Mouse (Mus musculus) kidney, postnatal 0 days (tissue): Measurements from ENCODE around the gene Ctsw. TPM values are rescaled to one million over a fixed set of nuclear protein-coding genes. Genes with fewer than 3 reads are reported as not detected.

Source experiments
- ATAC-seq: fragments of 200-750 bp; cut with Nextera tagmentation; replicated peaks from 2 replicates; pipeline ENCODE4 v1.8.0; 2017; ENCODE audit warnings: low read depth, moderate number of reproducible peaks, moderate TSS enrichment, moderate library complexity; ENCODE audit not compliant: low FRiP score
- DNase-seq: peaks from one replicate; pipeline ENCODE4 v3.0.0-alpha.2; 2016; ENCODE audit warnings: low spot score
- H3K27ac ChIP-seq: fragments of 300-500 bp; sonication (generic); 2 replicates; pipeline ENCODE4 v1.5.1; 2014; ENCODE audit warnings: mild to moderate bottlenecking
- H3K27me3 ChIP-seq: fragments of 300-500 bp; sonication (generic); 2 replicates; pipeline ENCODE4 v1.6.1; 2014; ENCODE audit warnings: low read length, mixed read lengths; ENCODE audit not compliant: insufficient read depth
- H3K36me3 ChIP-seq: fragments of 300-500 bp; sonication (generic); 2 replicates; pipeline ENCODE4 v1.6.1; 2014; ENCODE audit warnings: low read length, mixed read lengths; ENCODE audit not compliant: insufficient read depth
- H3K4me1 ChIP-seq: fragments of 300-500 bp; sonication (generic); replicated peaks from 2 replicates; pipeline ENCODE4 v1.6.1; 2014; ENCODE audit warnings: antibody characterized with exemption, low read length, mixed read lengths; ENCODE audit not compliant: insufficient read depth
- H3K4me2 ChIP-seq: fragments of 300-500 bp; sonication (generic); 2 replicates; pipeline ENCODE4 v1.6.1; 2014; ENCODE audit warnings: mild to moderate bottlenecking, low read length, moderate library complexity, mixed read lengths
- H3K4me3 ChIP-seq: fragments of 300-500 bp; sonication (generic); replicated peaks from 2 replicates; pipeline ENCODE4 v1.5.1; 2014; ENCODE audit warnings: low read depth, low read length
- H3K9ac ChIP-seq: fragments of 300-500 bp; sonication (generic); 2 replicates; pipeline ENCODE4 v1.6.1; 2014; ENCODE audit warnings: low read depth, low read length
- H3K9me3 ChIP-seq: fragments of 300-500 bp; sonication (generic); replicated peaks from 2 replicates; pipeline ENCODE4 v1.6.1; 2016; ENCODE audit warnings: low read length, inconsistent platforms, mixed read lengths
- CTCF ChIP-seq: IDR thresholded peaks from 2 replicates; pipeline ENCODE4 v1.5.1; 2016; ENCODE audit warnings: antibody characterized with exemption, low read depth, mild to moderate bottlenecking, moderate library complexity
- WGBS: fragments of 180-500 bp; shearing (Covaris S2); extraction: QIAGEN DNeasy Blood & Tissue Kit; methylation state at CpG from one replicate; pipeline ENCODE4 v1.1.7; 2014; 5-methylcytosine and 5-hydroxymethylcytosine counted together
- polyA plus RNA-seq: library from polyadenylated mRNA; unstranded; fragments of >200 nt; fragmentation: Nextera tagmentation; extraction: Ambion mirVana; gene quantifications from 2 replicates; pipeline ENCODE4 v1.2.1, GENCODE M21; 2015

Gene Ctsw
- polyA plus RNA-seq, 1 experiment from 2014 or later = 0.79 TPM

DNA sequence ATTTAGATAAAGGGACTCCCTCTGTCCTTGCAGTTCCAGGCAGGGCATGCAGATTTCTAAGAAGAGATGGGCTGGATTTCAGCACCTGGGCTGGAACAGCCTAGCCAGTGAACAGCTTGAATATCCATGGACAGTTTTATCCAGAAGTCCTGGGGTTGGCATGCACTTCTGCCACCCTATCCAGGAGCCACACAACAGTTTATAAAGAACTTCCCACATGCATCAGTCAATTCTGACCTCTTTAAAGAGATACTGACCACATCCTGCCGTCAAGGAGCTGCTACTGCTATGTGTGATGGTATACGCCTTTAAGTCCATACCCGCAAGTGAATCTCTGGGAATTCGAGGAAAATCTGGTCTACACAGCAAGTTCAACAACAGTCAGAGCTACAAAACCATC is 39.1 kb downstream of the Ctsw start:
- no peak for ATAC-seq
- 87% methylated on average over 4 of the region's 4 CpGs for WGBS
- Histone ChIP-seq H3K9ac (no peak overlapping the region), H3K27me3 (no peaks in the 10 kb centered on the region), H3K27ac (no peak overlapping the region), H3K4me2 (no peak overlapping the region), H3K4me1 (peaks cover 24% of the 10 kb centered on the region), H3K4me3 (no peak overlapping the region), H3K9me3 (no peaks in the 10 kb centered on the region), H3K36me3 (0 out of 2 replicates have a peak, but pooled peaks cover 6% of the 10 kb centered on the region)
- no peak for TF ChIP-seq CTCF
- no peak for DNase-seq

- ATAC-seq (no peak), DNase-seq (peak; percentile 87)
- Histone ChIP-seq H3K4me3 (no peak overlapping the region), H3K9me3 (no peaks in the 10 kb centered on the region), H3K4me2 (no peak overlapping the region), H3K4me1 (peaks cover 27% of the 10 kb centered on the region), H3K27ac (no peak overlapping the region), H3K27me3 (no peaks in the 10 kb centered on the region), H3K36me3 (0 out of 2 replicates have a peak, but pooled peaks cover 6% of the 10 kb centered on the region), H3K9ac (no peak overlapping the region)
- WGBS = 78% methylated on average over 2 of the region's 2 CpGs
- peak; percentile 68 for TF ChIP-seq CTCF
These were observed 40.2 kb downstream of the Ctsw start for GRCm38 (mm10) chr19:5428083-5428482.

- DNase-seq (no peak), ATAC-seq (no peak)
- peak overlapping the region; percentile 76; the same call in 1 of the 2 replicates for H3K4me2 ChIP-seq
- peaks cover 30% of the 10 kb centered on the region for H3K4me1 ChIP-seq
- H3K36me3 ChIP-seq = peaks cover 12% of the 10 kb centered on the region; the same call in 1 of the 2 replicates
- 88% methylated on average over 13 of the region's 13 CpGs for WGBS
- H3K9me3 ChIP-seq = no peaks in the 10 kb centered on the region
- no peak overlapping the region for H3K27ac ChIP-seq
- H3K4me3 ChIP-seq = no peak overlapping the region
- no peak overlapping the region for H3K9ac ChIP-seq
- TF ChIP-seq CTCF = no peak
- no peaks in the 10 kb centered on the region for H3K27me3 ChIP-seq
These were observed 41.5 kb downstream of the Ctsw start for GRCm38 (mm10) chr19:5426640-5427290.

GRCm38 (mm10) chr19:5425906-5426565 is 42.3 kb downstream of the Ctsw start:
- H3K4me1 ChIP-seq = peaks cover 30% of the 10 kb centered on the region
- H3K9ac ChIP-seq = peak overlapping the region; percentile 85
- no peaks in the 10 kb centered on the region for H3K27me3 ChIP-seq
- peak overlapping the region; percentile 76 for H3K4me2 ChIP-seq
- H3K9me3 ChIP-seq = no peaks in the 10 kb centered on the region
- peak overlapping the region; percentile 82; the same call in 1 of the 2 replicates for H3K27ac ChIP-seq
- peak overlapping the region; percentile 67 for H3K4me3 ChIP-seq
- TF ChIP-seq CTCF = no peak
- no peak for DNase-seq
- ATAC-seq = no peak
- WGBS = 76% methylated on average over 18 of the region's 18 CpGs
- peaks cover 19% of the 10 kb centered on the region; the same call in 1 of the 2 replicates for H3K36me3 ChIP-seq

DNA sequence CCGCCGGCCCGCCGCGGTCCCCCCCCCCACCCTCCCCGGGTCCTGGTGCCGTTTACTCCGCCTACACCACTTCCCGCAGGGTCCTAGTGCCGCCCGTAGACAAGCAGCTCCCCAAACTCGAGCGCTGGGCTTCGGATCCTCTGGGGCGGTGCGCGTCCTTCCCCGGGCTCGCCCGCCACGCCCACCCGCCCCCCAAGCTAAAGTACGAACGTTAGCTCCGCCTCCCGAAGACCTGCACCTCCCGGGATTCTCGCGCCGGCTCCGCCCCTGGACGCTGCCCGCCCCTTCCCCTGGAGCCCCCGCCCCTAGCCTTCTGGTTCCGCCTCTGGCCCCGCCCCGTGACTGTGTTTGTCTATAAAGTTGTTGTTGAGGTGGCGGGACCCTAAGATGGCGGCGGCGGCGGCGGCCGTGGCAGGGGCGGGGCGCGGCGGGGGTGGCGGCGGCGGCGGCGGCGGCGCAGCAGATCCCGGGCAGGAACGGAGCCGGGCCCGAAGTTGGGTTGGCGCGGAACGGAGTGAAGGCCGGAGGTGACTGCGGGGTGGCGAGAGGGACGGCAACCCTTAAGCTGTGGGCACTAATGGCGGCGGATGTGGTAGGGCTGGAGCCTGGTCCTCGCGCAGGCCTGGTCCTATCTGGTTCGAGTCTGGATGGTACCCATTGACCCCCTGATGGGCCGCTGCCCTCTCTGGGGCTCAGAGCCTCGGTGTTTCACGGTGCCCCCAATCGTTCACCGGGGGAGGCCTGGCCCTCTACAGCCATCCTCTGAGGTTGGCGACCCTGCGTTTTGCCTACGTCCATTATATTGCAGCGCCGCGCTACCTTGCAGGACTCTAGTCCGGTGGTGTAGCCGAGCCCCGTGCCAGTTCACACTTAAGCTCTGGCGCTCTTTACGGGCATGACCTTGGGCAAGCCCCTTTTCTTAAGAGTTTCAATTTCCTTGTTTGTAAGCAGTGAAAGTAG is 43.2 kb downstream of the Ctsw start, which contains the start of the genes Drap1 and AI837181:
TSS of gene Drap1 (minus strand) at position 198 of the 960 bp plus-strand sequence.
TSS of gene AI837181 (plus strand) at position 363 of the 960 bp plus-strand sequence.
- peaks cover 23% of the 10 kb centered on the region; the same call in 1 of the 2 replicates for H3K36me3 ChIP-seq
- no peaks in the 10 kb centered on the region for H3K27me3 ChIP-seq
- H3K4me1 ChIP-seq = peaks cover 30% of the 10 kb centered on the region
- H3K9ac ChIP-seq = peak within 1 kb of the TSS; percentile 85
- H3K4me3 ChIP-seq = peak within 1 kb of the TSS; percentile 67
- H3K9me3 ChIP-seq = no peaks in the 10 kb centered on the region
- H3K27ac ChIP-seq = peak within 1 kb of the TSS; percentile 92
- WGBS = under 1% methylated on average over 62 of the region's 87 CpGs
- TF ChIP-seq CTCF = no peak
- ATAC-seq (peak; percentile 85), DNase-seq (peak; percentile 99)
- peak within 1 kb of the TSS; percentile 78 for H3K4me2 ChIP-seq
